Mouse (Mus musculus) cortical plate, adult 2 months (tissue): ENCODE results near the gene Parp16.

Experiments
- CTCF ChIP-seq: fragments of 200-500 bp; IDR thresholded peaks from 2 replicates; pipeline ENCODE4 v1.5.1; 2011; ENCODE audit warnings: mild to moderate bottlenecking, control low read depth, low read length; ENCODE audit not compliant: insufficient read depth; ENCODE audit errors: extremely low read depth
- POLR2A ChIP-seq: fragments of 200-500 bp; IDR thresholded peaks from 2 replicates; pipeline ENCODE4 v1.6.1; 2011; ENCODE audit warnings: mild to moderate bottlenecking, low read length, control low read depth; ENCODE audit not compliant: insufficient read depth; ENCODE audit errors: extremely low read depth

DNA sequence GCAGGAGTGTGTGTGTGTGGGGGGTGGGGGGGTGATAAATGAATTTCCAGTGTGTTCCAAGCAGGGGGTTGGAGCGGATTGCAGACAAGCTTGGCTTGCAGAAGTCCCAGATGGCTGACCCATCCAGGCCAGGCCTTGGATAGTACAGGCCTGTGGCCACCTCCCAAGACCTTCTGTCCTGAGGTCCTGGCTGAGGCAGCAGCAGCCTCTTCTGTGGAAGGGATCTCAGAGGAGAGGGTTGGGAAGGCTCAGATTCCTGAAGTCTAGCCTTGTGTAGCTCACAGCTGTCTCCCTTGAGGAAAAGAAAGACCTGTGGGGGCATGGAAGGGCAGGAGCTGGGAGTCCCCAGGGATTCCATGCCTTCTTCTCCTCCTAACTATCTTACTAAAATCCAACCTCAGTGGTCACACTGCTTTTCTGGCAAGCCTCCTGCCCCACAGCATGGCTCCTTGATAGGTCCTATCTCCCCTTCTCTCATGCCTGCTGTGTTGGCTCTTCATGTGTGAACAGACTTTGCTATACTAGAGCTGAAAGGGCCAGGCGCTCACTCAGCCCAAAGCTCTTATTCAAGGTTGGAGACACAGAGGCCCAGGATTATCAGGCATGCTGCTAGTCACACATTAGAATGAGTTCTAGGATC lies 66.6 kb downstream of the Parp16 start:
- no peak for TF ChIP-seq POLR2A
- no peak for TF ChIP-seq CTCF
